Mouse (Mus musculus) gastrocnemius, postnatal 36 days (tissue): ENCODE data around the gene Chd2. TPM values are rescaled to one million over a fixed set of nuclear protein-coding genes. Genes with fewer than 3 reads are reported as not detected.
A peak's percentile ranks its signal among the peaks of the same experiment; 100 is the strongest.
"Not testable (repeated sequence)": the region's sequence is repeated elsewhere in the genome, so short reads cannot be mapped to it uniquely, and the experiment has no call there.

ENCODE experiments used
- DNase-seq, 2 experiments: peaks; one replicate each; pipeline ENCODE4 v3.0.0; 2022
- intact Hi-C: fragments of 180-260 bp; cut with DNase I; formaldehyde crosslinking; loops from one replicate; pipeline ENCODE4 v1.15.1; 2025
- long read RNA-seq, 2 experiments: library from polyadenylated mRNA; stranded (forward); transcript quantifications; one replicate each; pipeline ENCODE4 v2.0.0; 2021
- total RNA-seq, 2 experiments: library from RNA; stranded (reverse); gene quantifications; 2 replicates each; pipeline ENCODE4 v1.2.3; 2021

The Chd2 gene
- 10 to 100 TPM; 22.4 to 39.9 TPM for total RNA-seq
- long read RNA-seq, experiment 1, partial matches to known transcripts = 0 of 5 reads
- long read RNA-seq, experiment 1, other reads (novel, unspliced or antisense) = 3 of 5 reads
- long read RNA-seq, experiment 2, partial matches to known transcripts = 0 of 7 reads
- long read RNA-seq, experiment 2, other reads (novel, unspliced or antisense) = 5 of 7 reads

- peak in 1 of 2 experiments; percentile 72 for DNase-seq
- intact Hi-C loops = loop anchor here (2.0 kb wide), 2 partner anchors 15 to 77 kb away; no protein-coding TSS in a partner anchor
Measured at GRCm38 (mm10) chr7:73541412-73542130, at the start of gene Chd2. Gene Chd2 (minus strand): TSS chr7:73541830.

DNA sequence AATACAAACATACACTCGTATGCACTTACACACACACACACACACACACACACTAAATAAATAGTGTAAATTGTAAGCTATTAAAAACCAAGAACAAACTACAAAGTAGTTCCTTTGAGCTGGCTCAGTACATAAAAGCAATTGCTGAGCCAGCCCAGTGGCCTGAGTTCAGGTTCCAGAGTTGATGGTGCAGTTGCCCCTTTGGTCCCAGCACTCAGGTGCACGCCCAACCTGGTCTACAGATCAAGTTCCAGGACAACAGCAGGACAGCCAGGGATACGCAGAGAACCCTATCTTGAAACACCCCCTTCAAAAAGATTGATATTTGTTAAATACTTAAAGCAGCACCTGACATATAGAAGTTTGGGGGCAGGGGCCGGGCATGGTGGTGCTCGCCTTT, 49.1 kb upstream of the Chd2 start:
- intact Hi-C loops = no loop called here
- DNase-seq = no peak

GRCm38 (mm10) chr7:73589208-73589771, 47.7 kb upstream of the Chd2 start:
- intact Hi-C loops = no loop called here
- no peak for DNase-seq

DNA sequence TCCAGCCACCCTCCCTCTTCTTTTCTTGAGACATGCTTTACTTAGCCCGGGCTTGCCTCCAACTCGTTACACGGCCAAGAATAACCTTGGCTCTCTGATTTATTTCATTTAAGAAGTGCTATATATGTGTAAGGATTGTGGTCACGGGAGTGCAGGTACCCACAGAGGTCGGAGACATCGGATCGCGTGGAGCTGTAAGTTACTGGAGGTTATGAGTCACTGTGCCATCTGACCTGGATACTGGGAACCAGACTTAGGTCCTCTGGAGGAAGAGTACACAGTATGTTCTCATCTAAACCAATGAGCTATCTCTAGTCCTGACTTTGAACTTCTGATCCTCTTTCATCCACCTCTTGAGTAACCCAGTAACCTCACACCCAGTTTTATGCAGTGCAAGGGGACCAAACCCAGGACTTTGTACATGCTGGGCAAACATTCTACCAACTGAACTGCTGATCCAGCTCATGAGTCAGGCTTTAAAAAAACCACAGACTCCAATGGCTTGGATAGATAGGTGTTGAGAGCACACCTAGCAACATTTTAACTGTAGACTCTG, 46.8 kb upstream of the Chd2 start:
- intact Hi-C loops = no loop called here
- DNase-seq = no peak

DNA sequence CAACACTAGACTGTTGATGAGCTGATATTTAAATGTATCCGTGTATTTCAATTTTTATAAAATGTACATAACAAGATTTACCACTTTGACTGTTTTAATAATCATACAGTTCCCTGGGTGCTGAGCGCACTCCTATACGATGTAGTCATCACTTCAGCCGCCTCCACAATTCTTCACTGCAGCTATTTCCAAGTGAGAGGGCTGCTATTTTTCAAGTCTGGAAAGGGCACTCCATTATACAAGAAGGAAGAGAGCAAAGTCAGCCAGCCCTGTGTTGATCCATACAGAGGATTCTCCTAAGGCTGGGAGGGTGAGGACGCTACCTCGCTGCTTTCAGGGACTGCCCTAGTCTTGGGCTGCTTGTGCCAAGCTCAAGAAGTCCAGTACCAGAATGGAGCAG, 45.1 kb upstream of the Chd2 start:
- intact Hi-C loops = no loop called here
- DNase-seq = no peak

DNA sequence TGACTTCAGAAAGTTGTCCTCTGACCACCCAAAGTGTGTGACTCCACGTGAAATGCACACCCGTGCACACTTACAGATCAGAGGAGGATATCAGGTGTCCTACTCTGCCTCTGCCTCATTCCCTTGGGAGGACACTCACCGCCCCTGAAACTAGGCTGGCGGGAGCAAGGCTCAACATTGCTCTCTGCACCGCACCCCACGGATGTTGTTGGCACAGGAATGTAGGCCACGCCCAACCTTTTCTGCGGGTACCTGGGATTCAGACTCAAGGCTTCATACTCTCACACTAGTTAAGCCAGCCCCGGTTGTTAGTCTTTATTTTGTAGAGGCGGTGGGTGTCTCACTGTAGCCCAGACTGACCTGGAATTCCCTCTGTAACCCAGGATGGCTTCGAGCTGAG, 44.6 kb upstream of the Chd2 start:
- intact Hi-C loops = no loop called here
- DNase-seq = no peak

DNA sequence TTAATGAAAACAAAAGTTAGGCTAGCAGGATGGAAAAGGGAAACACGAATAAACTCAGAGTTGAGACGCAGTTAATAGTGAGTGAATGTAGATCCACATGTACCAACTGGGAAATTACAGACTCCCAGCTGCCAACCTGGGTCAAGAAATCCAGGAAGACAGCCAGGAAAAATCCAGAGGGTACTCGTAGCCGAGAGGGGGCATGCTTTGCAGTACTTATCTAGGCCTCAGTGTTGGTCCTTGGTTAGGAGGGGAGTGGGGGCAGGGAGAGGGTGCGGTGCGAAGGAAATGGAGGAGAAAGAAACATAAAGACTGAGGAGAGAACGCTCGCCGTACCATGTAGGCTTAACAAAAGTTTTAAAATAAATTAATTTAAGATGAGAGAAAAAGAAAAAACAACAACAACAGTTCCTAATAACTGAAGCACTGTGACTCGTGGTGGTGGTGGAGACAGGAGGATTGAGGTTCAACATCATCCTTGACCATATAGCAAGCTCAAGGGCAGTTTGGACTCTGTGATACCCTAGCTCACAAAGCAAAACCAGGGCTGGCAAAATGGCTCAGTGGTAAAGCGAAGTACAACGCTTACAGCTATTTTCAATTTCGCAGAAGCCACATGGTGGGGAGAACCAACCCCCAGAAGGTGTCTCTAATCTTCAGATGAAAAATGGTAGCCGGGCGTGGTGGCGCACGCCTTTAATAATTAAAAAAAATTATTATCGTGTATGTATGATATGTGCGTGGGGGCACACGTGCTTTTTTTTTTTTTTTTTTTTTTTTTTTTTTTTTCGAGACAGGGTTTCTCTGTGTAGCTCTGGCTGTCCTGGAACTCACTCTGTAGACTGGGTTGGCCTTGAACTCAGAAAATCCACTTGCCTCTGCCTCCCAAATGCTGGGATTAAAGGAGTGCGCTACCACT, 43.7 kb upstream of the Chd2 start:
- intact Hi-C loops = no loop called here
- no peak for DNase-seq

GRCm38 (mm10) chr7:73584009-73584995, 42.7 kb upstream of the Chd2 start:
- DNase-seq = no peak
- intact Hi-C loops = no loop called here

DNA sequence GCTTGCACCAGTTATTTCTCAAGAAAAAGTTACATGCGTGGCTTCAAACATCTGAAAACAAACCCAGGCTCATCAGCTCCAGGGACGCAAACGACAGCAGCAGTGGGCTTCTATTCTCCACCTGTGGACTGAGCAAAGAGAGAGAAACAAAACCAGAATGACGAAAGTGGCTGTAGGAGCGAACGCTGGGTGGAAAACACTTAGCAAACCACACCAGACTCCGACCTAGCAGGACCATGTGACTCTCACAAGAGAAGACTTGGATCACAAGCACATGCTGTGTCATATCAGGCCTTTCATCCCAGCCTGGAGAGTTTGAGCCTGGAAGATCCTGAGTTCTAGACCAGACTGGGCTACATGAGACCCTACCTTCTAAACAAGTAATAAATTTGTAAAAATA, 41.8 kb upstream of the Chd2 start:
- intact Hi-C loops = no loop called here
- DNase-seq = no peak

DNA sequence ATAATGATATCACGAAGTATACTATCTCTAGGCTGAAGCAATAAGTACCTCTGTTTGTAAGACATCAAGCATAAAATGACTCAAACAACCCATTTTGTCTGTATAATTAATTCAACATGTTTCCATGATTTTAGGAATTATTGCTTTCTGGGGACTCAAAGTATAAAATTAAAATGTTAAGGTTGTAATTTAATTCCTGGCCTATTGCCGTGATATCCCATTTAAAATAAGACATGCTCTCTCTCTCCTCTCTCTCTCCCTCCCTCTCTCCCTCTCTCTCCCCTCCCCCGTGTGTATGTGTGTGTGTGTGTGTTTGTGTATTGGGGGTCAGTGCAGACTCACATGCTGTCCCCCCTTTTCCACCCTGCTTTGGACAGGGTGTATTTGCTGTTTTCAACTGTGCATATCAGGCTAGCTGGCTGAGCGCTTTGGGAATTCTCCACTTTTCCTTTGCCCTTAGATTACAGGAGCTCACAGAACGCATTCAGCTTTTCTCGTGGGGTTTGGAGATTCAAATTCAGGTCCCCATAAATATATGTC, 40.3 kb upstream of the Chd2 start:
- no peak for DNase-seq
- intact Hi-C loops = no loop called here

DNA sequence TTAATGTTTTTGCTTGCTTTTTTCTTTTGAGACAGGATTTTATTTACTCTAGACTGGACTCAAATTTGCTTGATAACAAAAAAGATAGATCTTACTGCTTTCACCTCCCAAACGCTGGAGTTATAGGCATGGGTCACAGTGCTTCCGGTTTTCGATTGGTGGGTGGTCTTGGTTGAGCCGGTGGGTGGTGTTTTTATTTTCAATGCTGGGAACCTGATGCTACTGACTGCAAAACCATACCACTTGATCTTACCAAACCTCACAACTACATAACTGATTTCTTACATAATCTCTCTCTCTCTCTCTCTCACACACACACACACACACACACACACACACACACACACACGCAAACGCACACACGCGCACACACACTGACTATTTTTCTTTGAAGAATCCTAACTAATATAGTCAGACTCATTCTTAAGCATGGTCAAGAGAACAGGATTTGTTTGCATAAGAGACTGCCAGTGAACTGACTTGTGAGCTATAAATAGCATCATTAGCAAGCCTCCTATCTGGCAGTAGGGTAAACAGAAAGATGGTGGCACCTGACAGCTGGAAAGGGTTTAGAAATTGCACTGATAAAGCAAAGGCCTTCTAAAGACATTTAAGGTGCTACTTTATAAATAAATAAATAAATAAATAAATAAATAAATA, 37.6 kb upstream of the Chd2 start:
- DNase-seq = no peak
- intact Hi-C loops = no loop called here

DNA sequence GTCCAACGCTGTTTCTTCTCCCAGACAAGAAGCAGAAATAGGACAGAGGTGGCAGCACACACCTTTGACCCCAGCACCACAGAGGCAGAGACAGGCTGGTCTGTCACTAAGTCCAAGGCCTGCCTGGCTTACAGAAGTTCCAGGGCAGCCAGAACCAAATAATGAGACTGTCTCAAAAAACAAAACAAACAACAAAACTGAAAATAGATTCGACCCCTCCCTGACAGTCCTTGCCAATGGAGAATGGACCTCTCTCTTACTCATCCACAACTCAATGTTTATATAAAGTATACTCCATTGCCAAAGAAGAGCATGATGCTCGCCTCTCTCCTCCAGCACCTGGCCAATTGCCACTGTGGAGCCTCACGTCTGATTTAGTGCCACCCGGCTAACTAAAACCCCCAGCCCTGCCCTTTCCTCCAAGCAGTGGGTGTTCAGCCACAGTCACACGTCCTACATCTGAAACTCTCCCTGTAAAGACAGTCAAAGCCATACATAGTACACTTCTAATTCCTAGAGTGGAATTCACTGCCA, 36.3 kb upstream of the Chd2 start:
- intact Hi-C loops = no loop called here

DNA sequence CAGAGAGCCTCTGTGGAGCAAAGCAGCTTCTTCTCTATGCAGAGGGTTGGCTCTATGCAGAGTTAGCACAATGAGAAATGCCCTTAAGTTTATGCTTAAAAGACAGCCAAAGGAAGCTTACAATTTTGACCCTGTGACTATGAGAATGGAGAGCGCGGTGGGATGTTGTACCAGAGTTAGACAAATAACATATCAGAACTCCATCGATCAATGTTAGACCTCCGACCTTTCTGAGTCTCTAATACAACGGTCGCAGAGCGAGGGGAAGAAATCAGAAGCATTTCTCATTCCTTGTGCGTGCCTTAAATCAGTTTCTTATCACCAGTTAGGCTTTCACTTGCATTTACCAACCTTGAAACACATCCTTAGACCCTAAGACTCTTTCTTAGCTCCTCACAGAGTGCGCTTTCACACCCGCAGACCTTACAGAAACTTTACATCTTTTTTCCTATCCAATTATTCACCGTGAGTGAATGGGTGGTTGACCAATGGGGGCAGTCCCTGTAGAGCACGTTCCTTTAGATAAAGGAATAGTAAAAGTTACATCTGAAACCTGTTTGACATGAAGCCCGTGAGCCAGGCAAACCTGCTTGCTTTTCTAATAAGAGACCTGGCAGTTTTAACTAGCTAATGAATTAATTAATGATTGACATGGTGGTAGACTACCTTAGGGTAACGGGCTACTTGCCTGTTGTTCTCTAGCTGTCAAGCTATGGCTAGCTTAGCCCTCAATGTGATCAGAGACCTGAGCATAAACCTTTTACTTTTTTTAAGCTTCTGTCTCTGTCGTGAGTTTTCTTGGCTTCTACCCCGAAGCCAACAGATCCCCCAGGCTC, 34.7 kb upstream of the Chd2 start:
- intact Hi-C loops = no loop called here
- no peak for DNase-seq

More for the DNA sequence above, 36.3 kb upstream of the Chd2 start:
- DNase-seq = no peak

- no peak for DNase-seq
- intact Hi-C loops = no loop called here
Measured at GRCm38 (mm10) chr7:73575257-73575656, 33.6 kb upstream of the Chd2 start.

- DNase-seq, intact Hi-C loops: not testable (repeated sequence)
Measured at GRCm38 (mm10) chr7:73574673-73575072, 33.0 kb upstream of the Chd2 start.

DNA sequence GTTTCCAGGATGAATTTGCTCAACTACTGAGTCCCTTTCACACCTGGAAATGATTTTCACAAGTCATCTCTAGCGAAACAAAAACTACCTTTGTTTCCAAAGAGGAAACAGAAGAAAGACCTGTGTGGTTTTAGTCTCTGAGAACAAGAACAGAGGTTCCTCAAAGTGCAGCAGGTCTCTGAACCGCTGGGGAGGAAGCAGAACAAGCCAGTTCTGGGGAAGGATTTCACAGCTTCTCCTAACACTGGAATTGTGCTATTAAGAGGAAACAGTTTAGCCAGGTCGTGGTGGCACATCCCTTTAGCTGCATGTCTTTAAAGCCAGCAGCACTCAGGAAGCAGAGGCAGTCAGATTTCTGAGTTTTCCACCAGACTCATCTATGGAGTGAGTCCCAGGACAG, 30.9 kb upstream of the Chd2 start:
- intact Hi-C loops = no loop called here

DNA sequence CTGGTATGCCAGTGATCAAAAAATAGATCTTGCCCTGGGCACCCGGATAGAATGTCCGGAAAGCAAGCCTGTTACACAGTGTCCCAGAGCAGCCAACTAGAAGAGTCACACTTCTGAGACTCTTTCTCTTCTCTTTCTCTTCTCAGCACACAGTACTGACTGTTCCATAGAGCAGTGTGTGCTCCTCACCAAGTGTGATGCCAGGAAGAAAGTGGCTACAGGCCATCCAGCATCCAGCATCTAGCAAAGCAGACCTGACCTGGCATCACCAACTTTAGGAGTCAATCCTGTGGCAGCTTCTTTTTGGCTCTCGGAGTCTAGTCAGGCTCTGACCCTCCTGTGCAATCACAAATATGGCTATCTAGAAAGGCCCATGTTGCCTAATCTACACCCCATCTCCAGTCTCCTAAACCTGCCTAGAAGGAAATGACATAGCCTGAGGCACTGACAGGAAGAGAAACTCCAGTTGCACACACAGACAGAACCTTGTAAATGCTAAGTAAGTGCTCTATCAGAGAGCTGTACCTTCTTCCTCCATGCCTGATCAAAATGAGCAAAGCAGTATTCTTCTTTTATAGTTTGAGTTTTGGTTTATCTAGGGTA, 27.3 kb upstream of the Chd2 start:
- intact Hi-C loops = no loop called here
- no peak for DNase-seq

More for the DNA sequence above, 30.9 kb upstream of the Chd2 start:
- DNase-seq = no peak
